Mouse (Mus musculus): ENCODE data around the gene Kdm6b. TPM values are rescaled to one million over a fixed set of nuclear protein-coding genes. Genes with fewer than 3 reads are reported as not detected.
A peak's percentile ranks its signal among the peaks of the same experiment; 100 is the strongest.

Kdm6b gene
- polyA plus RNA-seq, 1 experiment from 2014 or later, result 17.4 TPM

DNA sequence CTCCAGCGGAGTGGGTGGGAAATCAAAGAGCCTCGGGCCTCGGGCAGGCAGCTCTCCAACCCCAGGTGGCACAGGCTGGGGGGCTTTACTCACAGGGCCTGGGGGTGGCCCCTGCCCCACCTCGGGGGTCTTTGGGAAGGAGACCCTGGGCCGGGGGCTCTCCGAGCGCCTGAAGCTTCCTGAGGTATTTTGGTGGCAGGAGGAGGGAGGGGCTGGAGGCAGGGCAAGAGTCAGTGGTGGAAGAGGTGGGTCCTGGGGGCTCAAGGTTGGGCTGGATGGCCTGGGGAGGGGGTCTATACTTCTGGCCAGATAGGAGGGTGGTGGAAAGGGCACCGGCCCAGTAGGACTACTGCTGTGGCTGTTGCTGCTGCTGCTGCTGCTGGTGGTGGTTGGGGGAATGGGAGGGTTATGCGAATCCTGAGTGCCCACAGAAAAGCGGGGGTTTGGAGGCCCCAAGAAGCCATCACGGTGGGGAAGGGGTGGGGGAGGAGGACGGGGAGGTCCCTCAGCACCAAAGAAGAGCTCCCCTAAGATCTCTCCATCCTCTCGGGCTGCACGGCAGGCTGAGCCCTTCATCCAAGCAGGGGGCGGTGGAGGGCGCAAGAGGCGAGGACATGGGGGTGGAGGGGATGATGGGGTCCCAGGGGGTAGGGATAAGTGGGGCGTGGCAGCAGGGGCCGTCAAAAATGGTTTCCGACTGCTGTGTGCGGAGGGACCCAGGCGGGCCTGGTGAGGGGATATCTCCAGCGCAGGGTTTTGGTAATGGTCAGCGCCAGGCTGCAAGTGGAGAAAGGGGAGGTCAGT lies 7.9 kb downstream of the Kdm6b start:
- no peak overlapping the region for H3K4me2 ChIP-seq
- no peak for ATAC-seq (replicated peaks; ENCODE audit: low FRiP score)
- no peak overlapping the region for H3K27ac ChIP-seq (ENCODE audit: low read depth, low read length)
- H3K36me3 ChIP-seq (ENCODE audit: control insufficient read depth, insufficient read depth, low read length), result peaks cover 55% of the 10 kb centered on the region
- H3K4me1 ChIP-seq (replicated peaks; ENCODE audit: control insufficient read depth, insufficient read depth, low read length), result peaks cover 13% of the 10 kb centered on the region
- no peak overlapping the region for H3K4me3 ChIP-seq (ENCODE audit: low read depth, low read length)
- no peak for DNase-seq (ENCODE audit: low spot score)
- WGBS, result 89% methylated on average over 24 of the region's 24 CpGs
- no peak overlapping the region for H3K9ac ChIP-seq (ENCODE audit: low read depth, low read length)
- no peaks in the 10 kb centered on the region for H3K27me3 ChIP-seq (replicated peaks; ENCODE audit: control insufficient read depth, insufficient read depth, low read length)
- H3K9me3 ChIP-seq (ENCODE audit: control insufficient read depth, low read length), result no peaks in the 10 kb centered on the region

DNA sequence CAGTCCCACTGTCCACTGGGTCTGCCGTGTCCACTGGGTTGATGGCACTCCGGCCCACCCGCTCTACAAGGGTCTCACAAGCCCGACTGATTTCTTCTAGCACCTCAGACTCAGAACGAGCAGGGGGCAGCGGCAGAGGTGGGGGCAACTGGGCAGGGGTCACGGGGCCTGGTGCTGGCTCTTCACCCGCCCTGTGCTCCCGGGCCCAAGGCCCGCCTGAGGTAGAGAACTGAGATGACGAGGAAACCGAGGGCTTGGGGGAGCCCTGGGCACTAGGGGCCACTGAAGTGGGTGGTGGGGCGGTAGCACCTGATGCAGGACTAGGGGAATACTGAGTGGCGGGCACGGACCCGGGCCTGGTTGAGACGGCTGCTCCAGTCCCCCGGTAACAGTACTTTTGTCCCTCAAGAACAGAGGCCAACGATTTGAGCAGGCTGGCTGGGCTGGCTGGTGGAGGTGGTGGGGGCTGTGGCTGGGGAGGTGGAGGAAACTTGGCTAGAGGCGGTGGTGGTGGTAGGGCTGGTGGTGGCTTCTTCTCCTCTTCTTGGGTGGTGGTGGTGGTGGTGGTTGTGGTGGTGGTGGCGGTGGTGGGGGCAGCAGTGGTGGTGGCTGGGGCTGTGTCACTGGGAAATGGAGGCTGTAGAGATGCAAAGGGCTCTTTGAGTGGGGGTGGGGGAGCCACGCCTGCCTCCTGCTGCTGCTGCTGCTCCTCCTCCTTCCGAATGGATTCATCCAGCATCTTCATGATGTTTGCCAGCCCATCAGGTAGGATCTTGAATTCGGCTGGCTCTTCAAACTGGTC lies 8.7 kb downstream of the Kdm6b start:
- Histone ChIP-seq H3K36me3 (ENCODE audit: control insufficient read depth, insufficient read depth, low read length) (peaks cover 63% of the 10 kb centered on the region), H3K4me1 (replicated peaks; ENCODE audit: control insufficient read depth, insufficient read depth, low read length) (peaks cover 20% of the 10 kb centered on the region), H3K9ac (ENCODE audit: low read depth, low read length) (no peak overlapping the region), H3K4me3 (ENCODE audit: low read depth, low read length) (no peak overlapping the region), H3K4me2 (no peak overlapping the region), H3K27ac (ENCODE audit: low read depth, low read length) (no peak overlapping the region), H3K9me3 (ENCODE audit: control insufficient read depth, low read length) (no peaks in the 10 kb centered on the region), H3K27me3 (replicated peaks; ENCODE audit: control insufficient read depth, insufficient read depth, low read length) (no peaks in the 10 kb centered on the region)
- no peak for DNase-seq (ENCODE audit: low spot score)
- no peak for ATAC-seq (replicated peaks; ENCODE audit: low FRiP score)
- WGBS, result 93% methylated on average over 24 of the region's 24 CpGs

DNA sequence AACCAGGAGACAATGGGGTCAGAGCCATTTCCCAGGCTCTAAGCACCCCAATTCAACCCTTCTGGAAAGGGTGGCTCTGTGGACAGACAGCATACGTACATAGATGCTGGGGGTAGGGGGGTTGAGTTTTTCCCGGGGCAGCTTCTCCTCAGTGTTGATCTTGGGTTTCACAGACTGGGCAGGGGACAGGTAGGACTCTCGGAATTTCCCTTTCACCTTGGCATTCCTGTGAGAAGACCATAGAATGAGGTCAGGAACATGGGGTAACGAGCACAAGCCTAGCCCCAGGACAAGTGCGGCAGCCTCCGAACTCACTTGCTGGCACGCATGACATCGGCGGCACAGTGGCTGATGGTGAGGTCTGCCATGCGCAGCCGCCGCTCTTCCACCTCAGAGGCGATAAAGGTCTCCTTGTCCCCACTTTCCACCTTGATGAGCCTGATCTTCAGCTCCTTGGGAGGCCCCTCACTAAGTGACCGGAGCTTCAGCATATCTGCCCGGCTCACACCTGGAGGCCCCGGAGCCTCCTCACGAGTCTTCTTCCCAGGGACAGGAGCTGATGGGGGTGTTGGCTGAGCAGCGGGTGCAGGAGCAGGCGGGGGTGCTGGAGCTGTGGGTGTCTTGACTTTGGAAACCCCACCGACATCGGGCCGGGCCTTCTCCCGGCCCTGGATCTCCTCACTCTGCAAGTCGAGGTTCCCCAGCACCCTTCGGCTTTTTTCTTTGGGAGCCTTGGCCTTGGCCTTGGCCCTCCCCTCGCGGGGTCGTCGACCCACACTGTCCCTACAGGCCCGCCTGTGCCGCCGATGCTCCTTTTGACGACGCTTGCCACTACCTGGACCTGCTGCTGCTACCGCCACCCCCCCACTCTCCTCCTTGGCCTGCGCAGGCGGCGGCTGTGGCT lies 9.5 kb downstream of the Kdm6b start:
- Histone ChIP-seq H3K9me3 (ENCODE audit: control insufficient read depth, low read length) (no peaks in the 10 kb centered on the region), H3K9ac (ENCODE audit: low read depth, low read length) (no peak overlapping the region), H3K27ac (ENCODE audit: low read depth, low read length) (no peak overlapping the region), H3K27me3 (replicated peaks; ENCODE audit: control insufficient read depth, insufficient read depth, low read length) (no peaks in the 10 kb centered on the region), H3K36me3 (ENCODE audit: control insufficient read depth, insufficient read depth, low read length) (peaks cover 65% of the 10 kb centered on the region), H3K4me3 (ENCODE audit: low read depth, low read length) (no peak overlapping the region), H3K4me1 (replicated peaks; ENCODE audit: control insufficient read depth, insufficient read depth, low read length) (peaks cover 24% of the 10 kb centered on the region), H3K4me2 (no peak overlapping the region)
- no peak for ATAC-seq (replicated peaks; ENCODE audit: low FRiP score)
- 91% methylated on average over 38 of the region's 38 CpGs for WGBS
- no peak for DNase-seq (ENCODE audit: low spot score)

DNA sequence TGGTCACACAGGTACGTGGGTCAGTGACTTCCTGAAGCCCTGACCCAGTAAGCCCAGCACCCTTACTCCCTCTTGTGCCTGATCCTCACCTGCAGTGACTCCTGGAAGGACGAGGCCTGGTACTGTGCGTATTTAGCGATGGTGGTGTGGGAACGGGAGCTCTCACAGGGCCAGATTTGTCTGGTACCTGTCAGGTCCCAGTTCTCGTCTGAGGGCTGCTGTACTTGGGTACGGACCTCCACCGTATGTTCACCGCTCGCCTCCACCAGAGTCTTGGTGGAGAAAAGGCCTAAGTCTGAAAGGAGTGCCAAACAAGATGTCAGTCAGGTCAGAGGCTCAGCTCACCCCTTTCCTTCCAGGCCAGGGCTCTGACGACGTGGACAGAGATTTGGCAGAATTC lies 11.5 kb downstream of the Kdm6b start:
- ATAC-seq (replicated peaks; ENCODE audit: low FRiP score) (no peak), DNase-seq (ENCODE audit: low spot score) (no peak)
- Histone ChIP-seq H3K4me1 (replicated peaks; ENCODE audit: control insufficient read depth, insufficient read depth, low read length) (peaks cover 34% of the 10 kb centered on the region), H3K9me3 (ENCODE audit: control insufficient read depth, low read length) (no peaks in the 10 kb centered on the region), H3K4me3 (ENCODE audit: low read depth, low read length) (no peak overlapping the region), H3K36me3 (ENCODE audit: control insufficient read depth, insufficient read depth, low read length) (peaks cover 59% of the 10 kb centered on the region), H3K9ac (ENCODE audit: low read depth, low read length) (no peak overlapping the region), H3K27me3 (replicated peaks; ENCODE audit: control insufficient read depth, insufficient read depth, low read length) (no peaks in the 10 kb centered on the region), H3K27ac (ENCODE audit: low read depth, low read length) (no peak overlapping the region), H3K4me2 (peak overlapping the region; percentile 11; the same call in 1 of the 2 replicates)
- WGBS, result 83% methylated on average over 12 of the region's 12 CpGs

DNA sequence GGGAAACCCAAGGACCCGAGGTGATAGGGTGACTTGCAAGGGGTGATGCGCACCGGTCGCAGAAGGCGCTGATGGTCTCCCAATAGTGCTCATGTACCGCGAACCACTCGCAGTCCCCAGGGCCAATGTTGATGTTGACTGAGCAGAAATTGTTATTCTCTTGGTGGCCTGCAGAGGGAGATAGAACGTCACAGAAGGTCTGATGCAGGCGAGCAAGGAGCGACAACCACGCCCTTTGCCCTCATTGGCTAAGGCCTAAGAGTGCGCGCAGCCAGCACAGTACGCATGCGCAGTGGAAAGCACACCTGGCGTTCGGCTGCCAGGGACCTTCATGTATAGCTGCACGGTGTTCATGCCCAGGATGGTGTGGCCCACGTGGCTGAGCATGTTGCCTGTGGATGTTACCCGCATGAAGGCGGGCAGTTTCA lies 12.3 kb downstream of the Kdm6b start:
- peaks cover 42% of the 10 kb centered on the region for H3K4me1 ChIP-seq (replicated peaks; ENCODE audit: control insufficient read depth, insufficient read depth, low read length)
- H3K9me3 ChIP-seq (ENCODE audit: control insufficient read depth, low read length), result no peaks in the 10 kb centered on the region
- H3K4me2 ChIP-seq, result peak overlapping the region; percentile 46
- H3K4me3 ChIP-seq (ENCODE audit: low read depth, low read length), result 0 out of 2 replicates have a peak overlapping the region, but pooled peaks have one; percentile 5
- H3K9ac ChIP-seq (ENCODE audit: low read depth, low read length), result peak overlapping the region; percentile 15; the same call in 1 of the 2 replicates
- DNase-seq (ENCODE audit: low spot score) (peak; percentile 80), ATAC-seq (replicated peaks; ENCODE audit: low FRiP score) (peak; percentile 61)
- 24% methylated on average over 22 of the region's 22 CpGs for WGBS
- H3K27ac ChIP-seq (ENCODE audit: low read depth, low read length), result no peak overlapping the region; the same call in 1 of the 2 replicates
- peaks cover 56% of the 10 kb centered on the region for H3K36me3 ChIP-seq (ENCODE audit: control insufficient read depth, insufficient read depth, low read length)
- no peaks in the 10 kb centered on the region for H3K27me3 ChIP-seq (replicated peaks; ENCODE audit: control insufficient read depth, insufficient read depth, low read length)

DNA sequence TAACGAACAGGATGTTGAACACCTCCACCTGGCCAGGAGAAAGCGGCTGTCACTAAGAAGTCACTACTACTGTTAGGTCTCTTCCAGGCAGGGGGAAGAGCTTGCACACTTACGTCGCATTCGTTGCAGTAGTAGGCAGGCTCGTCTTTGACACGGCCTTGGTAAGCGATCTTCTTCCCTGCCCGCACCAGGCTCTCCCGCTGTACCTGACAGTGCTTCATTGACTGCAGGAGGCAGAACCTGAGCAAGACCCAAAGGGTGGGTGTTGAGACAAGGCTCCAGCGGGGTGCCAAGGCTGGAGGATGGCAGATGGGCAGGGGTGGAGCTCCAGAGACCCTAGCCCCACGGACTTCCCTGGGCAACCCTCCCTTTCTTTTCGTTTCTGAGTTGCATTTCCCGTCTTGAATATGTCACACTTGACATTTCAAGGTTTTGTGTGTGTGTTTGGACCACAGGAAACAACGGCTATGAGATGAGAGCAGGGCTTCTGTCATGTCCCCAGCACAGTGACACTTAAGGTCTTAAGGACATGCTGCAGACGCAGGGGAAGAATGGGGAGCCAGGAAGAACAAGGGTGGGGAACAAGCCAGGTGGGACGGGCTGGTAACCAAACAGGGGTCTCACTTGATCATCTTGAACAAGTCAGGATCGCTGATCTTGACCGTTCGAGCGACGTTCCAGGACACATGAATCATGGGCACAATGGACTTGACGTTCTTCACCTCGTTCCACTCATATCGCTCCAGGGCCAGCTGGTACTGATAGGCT lies 13.2 kb downstream of the Kdm6b start:
- Histone ChIP-seq H3K27me3 (replicated peaks; ENCODE audit: control insufficient read depth, insufficient read depth, low read length) (no peaks in the 10 kb centered on the region), H3K4me2 (peak overlapping the region; percentile 55), H3K4me3 (ENCODE audit: low read depth, low read length) (0 out of 2 replicates have a peak overlapping the region, but pooled peaks have one; percentile 22), H3K9me3 (ENCODE audit: control insufficient read depth, low read length) (no peaks in the 10 kb centered on the region), H3K36me3 (ENCODE audit: control insufficient read depth, insufficient read depth, low read length) (peaks cover 46% of the 10 kb centered on the region), H3K9ac (ENCODE audit: low read depth, low read length) (peak overlapping the region; percentile 34; the same call in 1 of the 2 replicates), H3K4me1 (replicated peaks; ENCODE audit: control insufficient read depth, insufficient read depth, low read length) (peaks cover 43% of the 10 kb centered on the region), H3K27ac (ENCODE audit: low read depth, low read length) (no peak overlapping the region)
- DNase-seq (ENCODE audit: low spot score) (peak; percentile 46), ATAC-seq (replicated peaks; ENCODE audit: low FRiP score) (no peak)
- WGBS, result 79% methylated on average over 25 of the region's 25 CpGs

DNA sequence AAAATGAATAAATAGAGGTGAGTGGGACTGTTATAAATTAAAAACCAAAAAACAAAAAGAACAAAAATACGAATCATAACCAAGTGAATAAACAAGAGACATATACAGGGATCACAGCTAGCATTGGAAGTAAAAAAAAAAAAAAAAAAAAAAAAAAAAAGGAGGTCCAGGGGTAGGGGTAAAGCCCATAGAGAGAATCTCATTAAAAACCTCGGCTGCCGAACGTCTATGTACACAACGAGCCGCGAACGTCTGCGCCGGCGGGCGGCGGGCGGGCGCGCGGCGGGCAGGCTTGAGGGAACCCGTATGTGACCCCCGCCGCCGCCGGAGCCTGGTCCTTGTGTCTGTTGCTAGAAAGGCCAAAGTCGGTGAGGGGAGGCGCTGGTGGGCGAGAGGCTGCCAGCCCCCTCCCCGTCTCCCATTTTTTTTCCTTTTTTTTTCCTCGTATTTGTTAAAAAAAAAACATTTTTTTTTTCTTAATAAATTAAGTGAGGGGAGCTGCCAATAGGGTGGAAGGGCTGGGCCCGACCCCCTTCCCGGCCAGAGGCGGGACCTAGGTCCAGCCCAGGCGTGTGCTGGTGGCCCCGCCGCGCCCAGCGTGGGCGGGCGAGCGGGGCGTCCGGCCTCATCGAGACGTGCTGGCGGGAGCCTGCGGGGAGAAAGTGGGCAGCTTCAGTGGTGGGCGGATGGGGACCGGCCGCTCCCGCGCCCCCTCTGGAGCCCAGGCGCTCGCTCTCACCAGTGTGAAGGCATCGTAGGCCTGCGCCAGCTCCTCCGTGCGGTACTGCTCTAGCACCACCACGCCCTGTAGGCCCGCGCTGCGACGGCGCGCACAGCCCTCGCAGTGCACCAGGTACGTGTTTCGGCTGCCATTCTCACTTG lies 14.0 kb downstream of the Kdm6b start:
- H3K36me3 ChIP-seq (ENCODE audit: control insufficient read depth, insufficient read depth, low read length), result peaks cover 38% of the 10 kb centered on the region
- H3K27me3 ChIP-seq (replicated peaks; ENCODE audit: control insufficient read depth, insufficient read depth, low read length), result no peaks in the 10 kb centered on the region
- ATAC-seq (replicated peaks; ENCODE audit: low FRiP score) (no peak), DNase-seq (ENCODE audit: low spot score) (peak; percentile 37)
- peaks cover 43% of the 10 kb centered on the region for H3K4me1 ChIP-seq (replicated peaks; ENCODE audit: control insufficient read depth, insufficient read depth, low read length)
- WGBS, result 47% methylated on average over 66 of the region's 66 CpGs
- H3K9ac ChIP-seq (ENCODE audit: low read depth, low read length), result peak overlapping the region; percentile 34; the same call in 1 of the 2 replicates
- H3K4me2 ChIP-seq, result peak overlapping the region; percentile 96
- no peaks in the 10 kb centered on the region for H3K9me3 ChIP-seq (ENCODE audit: control insufficient read depth, low read length)
- 0 out of 2 replicates have a peak overlapping the region, but pooled peaks have one; percentile 22 for H3K4me3 ChIP-seq (ENCODE audit: low read depth, low read length)
- H3K27ac ChIP-seq (ENCODE audit: low read depth, low read length), result no peak overlapping the region

Data from liver, embryonic 11.5 days (tissue).